Mouse (Mus musculus): ENCODE results near the gene Eefsec.

DNA sequence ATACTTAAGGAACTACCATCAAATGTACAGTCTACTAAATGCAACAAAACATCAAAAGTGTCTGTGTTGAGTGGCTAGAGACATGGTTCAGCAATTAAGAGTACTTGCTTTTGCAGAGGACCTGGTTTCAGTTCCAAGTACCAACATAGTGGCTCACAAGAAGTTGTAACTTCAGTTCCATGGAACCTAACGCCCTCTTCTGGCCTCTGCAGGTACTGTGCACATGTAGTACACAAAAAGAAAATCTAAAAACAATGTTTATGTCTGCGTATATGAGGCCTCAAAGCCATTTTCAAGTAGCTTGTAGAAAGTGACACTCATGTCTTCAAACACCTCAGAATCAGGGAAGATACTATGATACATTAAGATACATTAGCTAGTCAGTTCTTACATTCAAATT is 48.4 kb downstream of the Eefsec start:
- TF ChIP-seq POLR2A (IDR thresholded peaks at IDR 0.05; ENCODE audit: insufficient read depth, low read depth, low read length) (no peak), CTCF (IDR thresholded peaks at IDR 0.05; ENCODE audit: insufficient read depth, low read depth, low read length) (no peak)
